Mouse (Mus musculus): ENCODE results near the gene E030018B13Rik.

DNA sequence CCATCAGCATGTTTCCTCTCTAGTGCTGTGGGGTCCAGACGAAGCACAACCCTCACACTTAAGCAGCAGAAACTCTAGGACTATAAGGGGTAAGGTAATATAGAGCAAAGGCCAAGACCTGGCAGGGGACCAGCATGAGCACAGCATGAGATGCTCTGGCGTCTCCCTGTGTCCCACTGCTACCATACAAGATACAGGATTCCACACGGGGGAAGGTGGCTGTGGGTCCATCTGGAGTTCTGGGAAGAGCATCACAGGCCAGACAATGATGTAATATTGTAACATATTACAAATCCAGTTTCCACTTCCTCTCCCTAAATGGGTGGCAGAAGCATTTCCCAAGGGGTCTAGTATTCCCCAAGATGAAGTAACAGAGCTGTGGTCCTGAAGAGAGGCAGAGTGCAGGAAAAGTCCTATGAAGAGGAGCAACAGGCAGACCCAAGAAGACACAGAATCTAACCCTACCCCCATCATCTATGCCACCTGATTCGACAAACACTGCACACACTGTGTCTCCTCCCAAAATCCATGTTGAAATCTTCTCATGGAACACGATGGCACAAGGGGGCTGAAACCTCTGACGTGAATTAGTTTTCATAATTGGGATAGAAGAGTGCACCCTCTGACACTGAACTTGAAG is at the start of gene E030018B13Rik:
- TF ChIP-seq CTCF (IDR thresholded peaks at IDR 0.05; ENCODE audit: extremely low read depth, insufficient read length, insufficient replicate concordance, low read depth, low read length) (no peak), POLR2A (IDR thresholded peaks at IDR 0.05; ENCODE audit: low read depth, low read length) (no peak)
